Mouse (Mus musculus) spleen, adult 18-20 months (tissue): ENCODE measurements at regions not wholly inside any gene's neighbourhood (a gene's known extent, or its start where the extent isn't known, plus 50 kb on each side); places are given as distances from the start of the nearest gene placed in this dataset.

Experiments used
- DNase-seq, 2 experiments: peaks; one replicate each; pipeline ENCODE4 v3.0.0; 2022; ENCODE audit warnings: mixed read lengths in 2 of 2

GRCm38 (mm10) chr2:64860113-64860512, 164.7 kb downstream of the Grb14 start:
- DNase-seq = no peak

- DNase-seq = peak in 1 of 2 experiments; percentile 52
Measured at GRCm38 (mm10) chr2:64853918-64854317, 170.9 kb downstream of the Grb14 start.

DNA sequence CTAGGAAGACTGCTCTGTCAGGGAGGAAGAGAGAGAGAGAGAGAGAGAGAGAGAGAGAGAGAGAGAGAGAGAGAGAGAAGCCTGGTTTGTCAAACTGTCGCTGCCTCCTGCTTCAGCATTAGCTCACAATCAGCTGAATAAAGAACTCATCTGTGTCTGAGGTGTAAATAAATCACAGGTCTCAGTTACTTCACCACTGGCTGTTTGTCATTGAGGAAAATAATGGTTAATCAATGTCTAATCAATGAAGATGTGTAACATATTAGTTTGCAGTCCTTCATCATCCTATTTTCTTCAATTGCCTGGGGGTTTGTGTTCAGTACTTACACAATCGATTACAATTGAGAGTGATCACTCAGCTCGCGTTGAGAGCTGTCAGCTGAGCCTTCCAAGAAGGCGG, 171.9 kb downstream of the Grb14 start:
- DNase-seq = no peak

- no peak for DNase-seq
Measured at GRCm38 (mm10) chr2:64851096-64851495, 173.7 kb downstream of the Grb14 start.

DNA sequence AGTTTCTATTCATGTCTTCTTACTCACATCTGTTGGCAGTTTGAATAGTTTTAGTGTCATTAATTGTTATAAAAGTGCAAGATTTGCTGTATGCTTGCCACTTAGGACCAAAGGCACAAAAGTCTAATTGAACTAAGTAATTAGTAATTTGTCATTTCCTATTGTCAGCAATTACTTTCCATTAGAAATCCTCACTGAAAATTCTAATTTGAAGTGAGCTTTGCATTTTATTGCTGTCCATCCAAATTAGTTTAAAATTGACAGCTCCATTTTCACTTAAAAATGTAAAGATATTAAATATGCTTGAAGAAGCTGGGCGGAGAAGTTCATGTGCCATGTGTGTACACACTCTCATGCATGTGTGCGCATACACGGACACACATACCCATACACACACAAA, 174.1 kb downstream of the Grb14 start:
- DNase-seq = no peak

- no peak for DNase-seq
Measured at GRCm38 (mm10) chr2:64824494-64824893, 200.3 kb downstream of the Grb14 start.

- DNase-seq = no peak
Measured at GRCm38 (mm10) chr2:64823905-64824304, 200.9 kb downstream of the Grb14 start.

DNA sequence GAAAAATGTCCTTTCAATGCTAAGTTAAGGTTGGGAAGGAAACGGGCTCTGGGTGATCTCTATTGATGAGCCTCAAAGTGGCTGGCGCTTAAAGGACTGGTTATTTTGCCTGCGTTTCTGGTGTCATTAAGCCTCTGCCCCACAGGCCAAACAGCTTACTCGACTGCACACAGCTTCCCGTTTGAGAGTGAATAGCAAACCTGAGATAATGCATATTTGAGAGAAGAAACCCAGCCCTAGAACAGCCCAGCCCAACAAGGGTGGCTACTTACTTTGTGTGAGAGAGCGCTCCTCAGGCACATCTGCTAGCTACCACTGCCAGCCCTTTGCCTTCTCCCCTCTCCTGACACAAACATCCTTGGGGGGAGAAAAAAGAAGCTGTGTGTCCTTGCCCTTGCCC, 201.7 kb downstream of the Grb14 start:
- no peak for DNase-seq

DNA sequence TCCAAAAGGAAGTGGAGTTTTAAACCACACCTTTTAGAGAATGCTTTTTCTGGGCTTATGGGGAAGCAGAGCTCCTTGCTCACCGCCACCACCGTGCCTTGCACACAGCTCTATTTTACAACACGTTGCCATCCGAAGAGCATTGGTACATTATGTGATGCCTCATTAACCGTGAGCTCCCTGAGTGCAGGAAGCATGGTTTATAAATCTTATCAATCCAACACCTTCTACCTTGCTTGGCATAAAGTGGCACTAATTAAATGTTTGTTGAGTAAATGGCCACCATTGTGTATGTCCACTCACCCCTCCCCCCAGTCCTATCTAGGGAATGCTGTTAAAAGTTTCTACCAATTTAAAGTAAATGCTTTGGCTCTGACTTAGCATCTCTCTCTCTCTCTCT, 206.6 kb downstream of the Grb14 start:
- no peak for DNase-seq
